Mouse (Mus musculus): ENCODE results near the gene Tmem202.

DNA sequence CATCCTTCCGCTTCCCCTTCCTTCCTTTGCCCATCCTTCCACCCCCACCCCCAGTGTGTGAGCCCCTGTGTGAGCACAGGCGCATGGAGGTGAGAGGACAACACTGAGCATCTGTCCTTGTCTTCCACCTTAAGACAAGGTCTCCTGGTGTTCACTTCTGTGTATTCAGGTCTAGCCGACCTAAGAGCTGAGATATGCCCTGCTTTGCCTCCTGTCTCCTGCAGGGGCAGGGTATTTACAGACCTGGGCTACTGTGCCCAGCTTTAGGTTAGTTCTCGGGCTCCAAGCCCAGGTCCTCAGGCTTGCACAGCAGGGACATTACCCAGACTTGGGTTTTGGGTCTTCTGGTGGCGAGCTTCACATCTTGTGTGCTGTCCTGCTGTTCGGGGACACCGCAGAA is 22.5 kb downstream of the Tmem202 start:
- TF ChIP-seq CTCF (IDR thresholded peaks at IDR 0.05; ENCODE audit: extremely low read depth, insufficient read depth, low read length) (no peak), POLR2A (IDR thresholded peaks at IDR 0.05; ENCODE audit: extremely low read depth, insufficient read depth, low read length) (no peak)
